Mouse (Mus musculus) embryonic facial prominence, embryonic 11.5 days (tissue): Measurements from ENCODE around the gene Gm28230. TPM values are rescaled to one million over a fixed set of nuclear protein-coding genes. Genes with fewer than 3 reads are reported as not detected.

Experiments
- ATAC-seq: fragments of 200-750 bp; cut with Nextera tagmentation; replicated peaks from 2 replicates; pipeline ENCODE4 v1.8.0; 2017; ENCODE audit warnings: low read depth; ENCODE audit not compliant: insufficient number of reproducible peaks, low FRiP score, low TSS enrichment
- DNase-seq: peaks from one replicate; pipeline ENCODE4 v3.0.0-alpha.2; 2015; ENCODE audit warnings: low spot score
- H3K27ac ChIP-seq: fragments of 300-500 bp; sonication (generic); replicated peaks from 2 replicates; pipeline ENCODE4 v1.5.1; 2014; ENCODE audit warnings: mild to moderate bottlenecking, low read depth, low read length, control low read depth
- H3K27me3 ChIP-seq: fragments of 300-500 bp; sonication (generic); 2 replicates; pipeline ENCODE4 v1.6.1; 2014; ENCODE audit warnings: mild to moderate bottlenecking, low read length, moderate library complexity, mixed read lengths; ENCODE audit not compliant: control insufficient read depth, insufficient read depth
- H3K36me3 ChIP-seq: fragments of 300-500 bp; sonication (generic); replicated peaks from 2 replicates; pipeline ENCODE4 v1.6.1; 2014; ENCODE audit warnings: low read depth, mild to moderate bottlenecking, low read length, moderate library complexity, mixed read lengths; ENCODE audit not compliant: control insufficient read depth, insufficient read depth
- H3K4me1 ChIP-seq: fragments of 300-500 bp; sonication (generic); 2 replicates; pipeline ENCODE4 v1.6.1; 2014; ENCODE audit warnings: low read length, mixed read lengths; ENCODE audit not compliant: control insufficient read depth, insufficient read depth
- H3K4me2 ChIP-seq: fragments of 300-500 bp; sonication (generic); 2 replicates; pipeline ENCODE4 v1.6.1; 2014; ENCODE audit warnings: low read depth, mild to moderate bottlenecking, control low read depth, low read length, moderate library complexity
- H3K4me3 ChIP-seq: fragments of 300-500 bp; sonication (generic); 2 replicates; pipeline ENCODE4 v1.5.1; 2014; ENCODE audit warnings: low read depth, low read length, control low read depth
- H3K9ac ChIP-seq: fragments of 300-500 bp; sonication (generic); replicated peaks from 2 replicates; pipeline ENCODE4 v1.6.1; 2014; ENCODE audit warnings: mild to moderate bottlenecking, control low read depth, low read length
- H3K9me3 ChIP-seq: fragments of 300-500 bp; sonication (generic); replicated peaks from 2 replicates; pipeline ENCODE4 v1.6.1; 2016; ENCODE audit warnings: mild to moderate bottlenecking, low read length, inconsistent platforms, mixed read lengths; ENCODE audit not compliant: control insufficient read depth
- WGBS: fragments of 180-500 bp; shearing (Covaris S2); extraction: QIAGEN DNeasy Blood & Tissue Kit; methylation state at CpG from one replicate; pipeline ENCODE4 v1.1.7; 2014; 5-methylcytosine and 5-hydroxymethylcytosine counted together
- polyA plus RNA-seq: library from polyadenylated mRNA; unstranded; fragments of >200 nt; fragmentation: Nextera tagmentation; extraction: Ambion mirVana; gene quantifications from 2 replicates; pipeline ENCODE4 v1.2.1, GENCODE M21; 2014

Gene Gm28230
- polyA plus RNA-seq, 1 experiment from 2014 or later, result not detected

DNA sequence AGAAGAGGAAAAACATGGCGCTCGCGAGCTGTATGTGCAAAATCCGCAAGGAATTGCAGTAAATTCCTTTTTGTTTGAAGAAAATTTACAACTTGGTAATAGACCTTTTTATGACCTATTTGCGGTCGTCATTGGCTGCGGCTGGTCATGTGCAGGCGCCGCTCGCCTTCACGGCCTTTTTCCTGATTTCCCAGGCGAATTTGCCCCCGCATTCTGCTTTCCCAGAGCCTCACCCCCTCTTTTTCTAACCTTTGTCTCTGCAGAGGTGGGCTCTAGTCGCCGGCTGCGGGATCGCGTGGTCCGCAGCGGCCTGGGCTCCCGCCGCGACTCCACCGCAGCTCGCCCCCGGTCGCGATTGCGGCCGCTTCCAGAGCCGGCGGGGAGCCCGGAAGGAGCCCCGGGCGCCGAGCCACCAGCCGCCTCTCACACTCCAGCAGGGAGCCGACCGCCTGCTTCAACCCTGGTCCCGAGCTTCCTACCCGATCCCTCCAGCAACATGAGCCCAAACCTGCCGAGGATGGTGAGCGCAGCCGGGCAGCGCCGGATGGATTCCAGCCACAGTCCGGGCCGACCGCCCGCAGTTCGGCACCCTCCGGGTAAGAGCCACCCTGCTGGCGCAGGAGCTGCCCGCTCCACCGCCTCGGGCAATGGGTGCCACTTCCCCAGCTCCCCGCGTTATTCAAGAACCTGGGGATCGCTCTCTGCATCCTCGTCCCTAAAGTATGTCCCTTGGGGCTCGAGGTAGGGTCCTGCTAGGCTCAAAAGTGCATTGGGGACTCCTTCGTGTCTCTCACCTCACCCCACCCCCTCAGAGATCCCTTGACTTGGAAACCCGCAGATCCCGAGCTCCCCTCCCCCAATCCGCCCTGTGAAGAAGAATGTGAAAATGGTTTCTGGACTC, 14.6 kb upstream of the Gm28230 start, which contains the start of the genes Hoxd3 and Hoxd4:
Gene Hoxd3 (plus strand): TSS at position 207 of the 901 bp plus-strand sequence.
Gene Hoxd4 (plus strand): TSS at position 209 of the 901 bp plus-strand sequence.
- Histone ChIP-seq H3K4me1 (0 out of 2 replicates have a peak, but pooled peaks cover 2% of the 10 kb centered on the region), H3K4me2 (peak within 1 kb of the TSS; percentile 33), H3K4me3 (0 out of 2 replicates have a peak within 1 kb of the TSS, but pooled peaks have one; percentile 11), H3K36me3 (no peaks in the 10 kb centered on the region), H3K27ac (no peak within 1 kb of the TSS), H3K27me3 (peaks cover 83% of the 10 kb centered on the region), H3K9ac (no peak within 1 kb of the TSS), H3K9me3 (no peaks in the 10 kb centered on the region)
- no peak for DNase-seq
- under 1% methylated on average over 65 of the region's 65 CpGs for WGBS
- ATAC-seq, result no peak

GRCm38 (mm10) chr2:74713239-74714150, 13.0 kb upstream of the Gm28230 start:
- ATAC-seq (no peak), DNase-seq (no peak)
- WGBS, result 4% methylated on average over 19 of the region's 19 CpGs
- Histone ChIP-seq H3K9ac (no peak overlapping the region), H3K36me3 (no peaks in the 10 kb centered on the region), H3K27ac (no peak overlapping the region), H3K9me3 (no peaks in the 10 kb centered on the region), H3K4me3 (no peak overlapping the region), H3K27me3 (peaks cover 79% of the 10 kb centered on the region), H3K4me2 (no peak overlapping the region), H3K4me1 (0 out of 2 replicates have a peak, but pooled peaks cover 2% of the 10 kb centered on the region)

- Histone ChIP-seq H3K4me2 (no peak overlapping the region), H3K4me1 (0 out of 2 replicates have a peak, but pooled peaks cover 2% of the 10 kb centered on the region), H3K9me3 (no peaks in the 10 kb centered on the region), H3K36me3 (no peaks in the 10 kb centered on the region), H3K27ac (no peak overlapping the region), H3K4me3 (no peak overlapping the region), H3K27me3 (peaks cover 78% of the 10 kb centered on the region), H3K9ac (no peak overlapping the region)
- DNase-seq, result no peak
- no peak for ATAC-seq
- 2% methylated on average over 18 of the region's 18 CpGs for WGBS
Observed at GRCm38 (mm10) chr2:74714156-74714789, 12.3 kb upstream of the Gm28230 start.

DNA sequence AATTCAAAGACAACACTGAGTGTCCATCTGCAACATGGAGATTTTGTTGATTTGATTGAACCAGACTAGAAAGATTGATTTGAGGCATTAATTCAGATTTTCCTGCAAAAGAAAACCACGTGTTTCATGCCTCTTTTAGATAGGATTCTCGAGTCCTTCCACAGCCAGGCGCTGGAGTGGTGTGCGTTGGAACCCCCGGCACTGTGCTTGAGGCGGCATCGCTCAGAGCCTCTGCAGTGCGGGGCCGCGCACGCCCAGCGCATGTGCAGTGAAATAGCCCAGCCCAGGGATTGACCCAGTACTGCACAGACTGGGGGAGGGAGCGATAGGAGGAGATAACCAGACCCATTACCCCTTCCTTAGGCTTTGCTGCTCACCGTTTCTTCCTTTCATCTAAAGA, 11.6 kb upstream of the Gm28230 start:
- Histone ChIP-seq H3K9me3 (no peaks in the 10 kb centered on the region), H3K36me3 (no peaks in the 10 kb centered on the region), H3K4me2 (no peak overlapping the region), H3K4me3 (no peak overlapping the region), H3K4me1 (0 out of 2 replicates have a peak, but pooled peaks cover 2% of the 10 kb centered on the region), H3K27ac (no peak overlapping the region), H3K9ac (no peak overlapping the region), H3K27me3 (peaks cover 77% of the 10 kb centered on the region)
- DNase-seq (no peak), ATAC-seq (no peak)
- WGBS, result under 1% methylated on average over 14 of the region's 14 CpGs

DNA sequence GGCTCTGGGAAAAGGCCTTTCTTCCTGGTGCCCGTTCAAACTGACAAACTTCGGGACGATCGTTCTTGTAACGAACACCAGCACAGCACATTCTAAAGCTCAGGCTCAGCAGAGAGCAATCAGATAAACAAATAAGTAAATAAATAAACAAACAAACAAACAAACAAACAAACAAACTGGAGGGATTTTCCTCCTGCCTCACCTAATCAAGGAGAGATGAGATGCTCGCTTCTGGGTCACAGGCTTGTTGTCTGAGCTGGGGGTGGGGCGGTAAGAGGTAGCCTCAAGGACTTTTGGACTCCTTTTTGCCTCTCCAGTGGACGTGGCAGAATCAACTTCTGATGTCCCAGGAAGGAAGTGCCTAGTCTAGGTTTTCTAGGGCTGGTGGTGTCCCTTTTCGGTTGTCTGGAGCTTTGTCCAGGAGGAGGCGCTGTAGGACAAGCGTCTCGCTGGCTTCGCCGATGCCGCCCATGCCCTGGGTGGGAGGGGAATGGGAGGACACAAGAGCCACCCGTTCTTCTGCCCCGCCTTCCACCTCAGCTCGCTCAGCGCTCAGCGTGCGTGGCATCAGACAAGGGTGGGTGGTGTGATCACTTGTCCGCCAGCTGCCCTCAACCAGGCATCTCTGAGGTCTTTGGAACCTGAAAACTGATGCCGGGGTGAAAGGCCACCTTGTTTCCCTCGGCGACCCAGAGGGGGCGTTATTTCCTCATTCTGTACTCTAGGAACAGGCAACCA, 10.9 kb upstream of the Gm28230 start:
- H3K36me3 ChIP-seq, result no peaks in the 10 kb centered on the region
- peak; percentile 85; the same call in 1 of the 2 replicates for ATAC-seq
- H3K4me2 ChIP-seq, result peak overlapping the region; percentile 34; the same call in 1 of the 2 replicates
- 2% methylated on average over 26 of the region's 26 CpGs for WGBS
- H3K27me3 ChIP-seq, result peaks cover 75% of the 10 kb centered on the region
- H3K27ac ChIP-seq, result no peak overlapping the region
- no peaks in the 10 kb centered on the region for H3K9me3 ChIP-seq
- DNase-seq, result peak; percentile 95
- H3K9ac ChIP-seq, result no peak overlapping the region
- H3K4me3 ChIP-seq, result no peak overlapping the region
- 0 out of 2 replicates have a peak, but pooled peaks cover 2% of the 10 kb centered on the region for H3K4me1 ChIP-seq

DNA sequence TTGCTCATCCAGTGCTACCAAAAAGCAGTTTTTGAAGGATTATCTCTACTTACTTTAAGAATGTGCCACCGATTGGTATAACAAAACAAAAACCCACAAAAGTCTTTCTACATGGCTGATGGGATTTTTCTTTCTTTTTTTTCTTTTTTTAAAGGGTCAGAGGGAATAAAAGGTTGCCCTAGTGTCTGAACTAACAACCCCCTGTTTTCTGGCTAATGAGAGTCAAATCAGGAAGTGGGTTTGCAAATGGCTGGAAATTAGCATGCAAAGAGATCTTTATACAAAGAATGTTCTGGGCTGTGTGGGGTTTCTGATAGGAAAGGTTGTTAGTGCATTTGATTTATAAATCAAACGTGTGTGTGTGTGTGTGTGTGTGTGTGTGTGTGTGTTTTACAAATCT, 6.1 kb upstream of the Gm28230 start:
- Histone ChIP-seq H3K4me1 (no peaks in the 10 kb centered on the region), H3K4me2 (no peak overlapping the region)
- WGBS, result 10% methylated on average over 2 of the region's 2 CpGs

GRCm38 (mm10) chr2:74720955-74721491, 5.5 kb upstream of the Gm28230 start:
- Histone ChIP-seq H3K4me1 (no peaks in the 10 kb centered on the region), H3K9me3 (no peaks in the 10 kb centered on the region), H3K27me3 (peaks cover 85% of the 10 kb centered on the region), H3K4me3 (no peak overlapping the region), H3K27ac (no peak overlapping the region), H3K9ac (no peak overlapping the region), H3K36me3 (no peaks in the 10 kb centered on the region), H3K4me2 (no peak overlapping the region)
- DNase-seq, result no peak
- no peak for ATAC-seq
- WGBS, result under 1% methylated on average over 5 of the region's 5 CpGs

More for the DNA sequence above, 6.1 kb upstream of the Gm28230 start:
- Histone ChIP-seq H3K4me3 (no peak overlapping the region), H3K27me3 (peaks cover 83% of the 10 kb centered on the region), H3K9me3 (no peaks in the 10 kb centered on the region), H3K36me3 (no peaks in the 10 kb centered on the region), H3K27ac (no peak overlapping the region), H3K9ac (no peak overlapping the region)
- ATAC-seq (no peak), DNase-seq (no peak)
